Mouse (Mus musculus) CD4-positive helper T cell, adult 2 months (primary cell): ENCODE data around the gene Kif18b.
A peak's percentile ranks its signal among the peaks of the same experiment; 100 is the strongest.

Experiments used
- DNase-seq: peaks from one replicate; pipeline ENCODE4 v3.0.0-alpha.2; 2012; ENCODE audit warnings: low read depth, missing footprints, low spot score

Gene Kif18b

DNA sequence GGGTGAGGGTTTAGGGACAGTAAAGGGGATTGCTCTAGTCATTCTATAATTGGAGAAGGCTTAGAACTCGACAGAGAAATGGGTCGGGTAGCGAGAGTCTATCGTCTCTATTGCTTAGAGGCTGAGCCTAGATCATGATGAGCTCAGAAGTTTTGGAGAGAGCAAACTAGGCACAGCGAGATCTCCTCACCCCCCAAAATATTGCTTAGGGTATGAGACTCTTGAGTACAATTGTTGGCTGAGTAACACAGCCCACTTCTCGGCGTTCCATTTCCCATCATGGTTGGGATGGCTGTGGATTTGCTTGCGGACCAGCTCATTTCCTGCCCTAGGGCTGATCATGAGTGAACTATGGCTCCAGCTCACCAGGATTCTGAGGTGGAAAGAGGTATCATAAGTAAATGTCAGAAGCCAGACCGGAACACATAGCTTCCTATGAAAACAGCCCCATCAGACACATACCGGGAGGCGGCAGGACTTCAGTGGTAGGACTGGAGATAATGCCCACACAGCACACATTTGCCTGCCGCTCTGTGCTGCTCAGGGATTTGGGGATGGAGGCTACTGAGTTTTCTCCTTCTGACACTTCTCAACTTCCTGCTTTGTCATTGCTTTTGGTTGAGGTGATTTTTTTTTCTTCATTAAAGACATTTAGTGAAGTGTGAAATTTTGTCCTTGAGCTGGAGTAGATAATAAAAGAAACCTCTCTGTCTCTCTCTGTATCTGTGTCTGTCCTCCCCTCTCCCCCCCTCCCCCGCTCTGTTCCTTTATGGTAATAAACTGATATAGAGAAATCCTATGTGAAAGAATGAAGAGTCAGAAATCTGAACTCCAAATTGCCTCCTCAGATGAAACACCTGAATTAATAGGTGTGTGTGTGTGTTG lies 43.4 kb downstream of the Kif18b start:
- peak; percentile 40 for DNase-seq

DNA sequence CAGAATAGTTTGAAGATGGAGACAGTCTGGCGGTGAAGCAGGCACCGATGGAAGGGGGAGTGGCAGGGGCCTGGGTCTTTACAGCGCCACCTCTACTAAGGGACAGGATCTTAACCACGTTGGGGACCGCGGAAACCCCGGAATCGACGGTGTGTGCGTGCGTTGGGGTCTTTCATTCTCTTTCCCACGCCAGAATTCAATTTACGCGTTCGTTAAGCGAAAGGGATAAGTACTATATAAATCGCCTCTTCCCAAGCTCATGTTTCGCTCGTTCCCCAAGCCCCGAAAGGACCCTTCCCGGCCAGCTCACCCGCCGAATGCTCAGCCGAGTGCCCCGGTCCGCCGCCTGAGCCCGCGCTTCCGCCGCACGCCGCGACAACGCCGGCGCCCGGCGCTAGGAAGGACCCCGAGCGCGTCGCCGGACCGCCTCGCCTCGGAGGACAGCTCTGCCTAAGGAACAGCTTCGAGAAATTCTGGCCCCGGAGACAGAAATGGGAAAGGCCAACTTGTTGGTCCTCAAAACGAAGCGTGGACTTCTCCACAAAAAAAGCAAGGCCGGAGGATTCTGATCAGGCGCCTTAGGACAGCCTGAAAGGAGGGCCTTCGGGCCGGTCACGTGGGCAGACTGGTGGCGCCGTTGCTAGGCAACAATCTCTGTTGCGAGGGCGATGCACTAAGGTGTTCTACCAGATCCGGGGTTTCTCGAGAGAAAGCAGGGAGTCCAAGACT lies 44.2 kb downstream of the Kif18b start, which contains the start of the genes Eftud2 and Ccdc103:
Gene Eftud2, minus strand, starts transcription at position 401 of the 729 bp plus-strand sequence.
Gene Ccdc103, plus strand, starts transcription at position 620 of the 729 bp plus-strand sequence.
- DNase-seq: peak; percentile 94

DNA sequence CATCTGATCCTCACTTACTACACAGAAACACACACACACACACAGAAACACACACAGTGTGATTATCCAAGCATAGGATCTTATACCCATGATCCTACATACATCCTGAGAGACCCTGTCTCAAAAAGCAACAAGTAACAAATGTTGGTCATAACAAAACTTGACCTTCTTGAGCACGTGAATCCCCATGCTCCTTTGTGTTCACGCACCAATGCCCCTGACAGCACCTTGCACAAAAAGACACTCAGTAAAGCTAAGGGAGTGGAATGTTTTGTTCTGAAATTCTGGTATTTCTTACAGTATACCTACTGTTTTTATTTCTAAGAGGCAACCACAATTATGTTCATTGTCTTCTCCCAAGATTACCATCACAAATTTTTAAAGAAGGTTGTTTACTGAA lies 45.4 kb downstream of the Kif18b start:
- no peak for DNase-seq

DNA sequence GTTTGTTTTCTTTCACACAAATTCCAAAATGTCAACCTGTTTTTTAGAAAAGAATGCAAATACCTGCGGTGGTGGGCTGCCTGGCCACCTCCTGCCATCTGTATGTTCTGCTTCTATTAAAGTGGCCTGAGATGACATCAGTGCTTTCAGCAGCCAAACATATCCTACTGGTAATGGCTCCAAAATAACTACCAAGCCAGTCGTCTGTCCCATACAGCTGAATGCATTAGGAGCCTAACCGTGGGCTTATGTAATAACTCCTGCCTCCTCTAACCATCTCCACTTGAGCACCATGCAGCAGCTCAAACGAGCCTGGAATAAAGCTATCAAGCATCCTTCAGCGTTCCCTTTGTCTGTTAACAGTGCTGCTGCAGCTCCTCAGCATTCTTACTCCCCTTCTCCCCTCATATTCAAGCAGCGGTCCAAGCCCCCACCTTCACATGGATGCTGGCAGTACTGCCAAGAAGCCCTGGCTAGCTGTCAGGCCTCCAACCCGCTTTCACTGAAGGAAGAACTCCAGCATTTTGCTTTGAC lies 50.1 kb downstream of the Kif18b start:
- DNase-seq: no peak

DNA sequence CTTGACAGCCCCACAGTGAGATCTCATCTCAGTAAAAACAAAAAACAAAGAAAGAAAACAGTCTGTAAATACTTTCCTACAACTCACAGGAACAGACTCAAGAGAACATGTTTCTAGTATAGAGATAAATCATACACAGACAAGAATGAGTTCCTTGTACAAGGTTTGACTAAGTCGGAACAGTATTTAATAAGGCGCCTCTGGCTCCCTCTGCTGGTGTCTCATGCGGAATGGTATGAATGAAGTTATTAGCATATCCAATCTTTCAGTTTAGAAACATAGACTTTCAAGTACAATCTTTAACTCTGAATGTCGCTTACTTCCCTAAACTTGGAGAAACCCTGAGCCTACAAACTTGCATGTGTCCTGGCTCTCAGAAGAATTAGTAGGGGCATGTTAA lies 60.7 kb downstream of the Kif18b start:
- DNase-seq: peak; percentile 55

DNA sequence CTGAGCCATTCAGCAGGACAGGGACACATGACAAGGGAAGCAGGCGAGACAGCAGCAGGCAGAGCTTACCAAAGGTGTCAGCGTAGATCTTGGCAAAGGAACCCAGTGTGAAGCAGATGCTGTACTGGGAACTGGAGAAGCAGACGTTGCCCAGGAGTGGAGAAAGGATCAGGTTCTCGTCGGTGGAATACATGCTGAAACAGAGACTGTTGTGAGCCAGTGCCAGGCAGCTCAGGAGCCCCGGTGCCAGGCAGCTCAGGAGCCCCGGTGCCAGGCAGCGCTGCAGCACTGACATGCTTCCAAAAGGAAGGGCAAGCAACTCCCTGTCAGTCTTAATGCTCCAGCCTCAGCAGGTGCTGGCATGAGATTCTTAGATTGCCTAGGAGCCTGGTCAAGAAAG lies 65.0 kb downstream of the Kif18b start:
- DNase-seq: no peak

DNA sequence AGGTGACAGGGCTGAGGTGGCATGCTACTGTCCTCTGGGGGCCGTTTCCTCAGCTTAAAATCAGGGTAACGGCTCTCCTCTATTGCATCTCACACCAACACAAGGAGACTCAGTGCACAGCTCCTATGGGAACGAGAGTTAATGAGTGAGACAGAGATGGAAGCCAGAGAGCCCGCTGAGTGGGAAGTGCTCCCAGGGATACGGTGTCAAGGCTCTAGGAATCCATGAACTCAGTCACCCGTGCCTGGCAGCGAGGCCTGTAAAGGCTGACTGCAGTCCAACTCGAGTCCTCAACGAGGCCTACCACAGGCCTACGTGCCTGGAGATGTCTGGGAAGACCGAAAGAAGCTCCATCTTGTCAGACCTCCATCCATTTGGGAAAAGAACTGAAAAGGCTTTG lies 66.0 kb downstream of the Kif18b start:
- no peak for DNase-seq

DNA sequence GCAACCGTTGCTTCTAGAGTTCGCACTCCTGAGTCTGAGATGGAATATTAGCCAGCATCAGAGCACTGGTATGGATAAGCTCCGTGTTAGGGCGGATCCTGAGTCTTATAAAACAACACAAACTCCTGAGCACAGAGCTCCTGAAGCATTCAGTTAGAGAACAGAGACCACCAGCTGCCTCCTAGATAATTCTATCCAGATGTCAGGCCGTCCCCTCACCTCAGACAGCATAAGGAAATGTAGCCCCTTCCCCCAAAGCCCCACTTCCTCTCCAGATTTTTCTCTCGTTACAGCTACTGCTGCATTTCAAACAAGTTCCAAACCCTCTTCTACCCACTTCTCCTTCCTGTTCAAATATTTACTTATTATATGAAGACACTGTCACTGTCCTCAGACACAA lies 69.0 kb downstream of the Kif18b start:
- no peak for DNase-seq
